Mouse (Mus musculus) lung, postnatal 36 days (tissue): ENCODE data around the gene Zfpm1.

Source experiments
- DNase-seq: peaks from one replicate; pipeline ENCODE4 v3.0.0; 2022; ENCODE audit warnings: mixed read lengths

Gene Zfpm1

DNA sequence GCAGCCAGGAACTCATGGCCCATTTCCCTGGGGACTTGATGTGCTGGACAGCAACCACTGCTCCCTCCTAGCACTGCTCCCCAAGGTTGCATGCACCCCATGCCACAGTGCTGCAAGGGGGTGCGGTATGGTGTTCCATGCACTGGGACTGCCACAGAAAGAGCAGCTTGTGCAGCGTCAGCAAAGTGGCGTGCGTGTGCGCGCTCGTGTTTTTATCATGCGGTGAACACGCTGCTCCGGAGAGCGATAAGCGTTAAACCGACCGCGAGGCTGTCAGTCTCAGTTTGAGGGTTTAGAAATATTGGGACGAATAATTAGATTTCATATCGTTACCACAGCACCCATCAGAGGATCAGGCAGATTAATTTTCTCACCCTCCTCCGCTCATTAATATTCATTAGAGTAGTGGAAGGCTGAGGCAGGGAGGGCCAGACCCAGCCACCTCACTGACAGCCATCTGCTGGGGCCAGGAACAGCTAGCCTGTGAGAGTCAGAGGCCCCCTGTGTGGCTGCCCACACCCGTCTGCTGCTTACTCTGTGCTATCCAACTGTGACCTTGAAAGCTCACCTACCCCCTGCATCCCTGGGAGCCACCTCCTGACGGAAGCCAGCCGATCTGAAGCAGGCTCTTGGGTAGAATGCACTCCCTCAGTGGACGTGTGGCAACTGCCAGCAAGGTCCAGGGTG, 47.8 kb downstream of the Zfpm1 start:
- no peak for DNase-seq

DNA sequence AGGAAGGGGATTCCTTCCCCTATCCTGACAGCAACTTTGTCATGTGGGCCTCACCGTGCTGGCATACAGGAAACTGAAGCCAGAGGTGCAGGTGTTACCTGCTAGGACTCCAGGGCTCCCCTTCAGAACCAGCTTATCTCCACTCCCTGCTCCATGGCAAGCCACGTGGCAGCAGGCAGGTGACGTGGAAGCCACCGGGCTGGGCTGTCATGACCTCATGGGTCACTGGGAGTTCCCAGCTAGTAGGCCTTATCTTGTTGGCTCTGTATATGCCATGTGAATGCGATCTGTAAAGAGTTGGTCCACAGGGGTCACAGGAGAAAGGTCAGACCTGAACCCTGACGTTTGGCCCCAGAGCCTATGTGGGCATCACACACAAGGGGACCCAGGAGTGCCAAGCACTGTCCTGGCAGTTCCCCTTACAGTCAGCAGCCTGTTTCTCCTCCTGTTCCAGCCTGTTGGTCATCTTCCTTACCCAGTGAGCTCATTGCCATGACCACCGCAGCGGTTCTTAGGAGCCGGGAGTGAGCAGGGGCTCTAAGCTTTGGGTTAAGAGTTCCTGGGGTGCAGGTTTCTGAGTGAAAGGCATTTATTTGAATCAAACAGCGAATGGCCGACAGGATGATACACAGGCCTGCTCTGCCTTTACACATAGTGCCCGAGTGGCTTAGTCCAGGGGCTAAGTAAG, 48.6 kb downstream of the Zfpm1 start:
- no peak for DNase-seq

DNA sequence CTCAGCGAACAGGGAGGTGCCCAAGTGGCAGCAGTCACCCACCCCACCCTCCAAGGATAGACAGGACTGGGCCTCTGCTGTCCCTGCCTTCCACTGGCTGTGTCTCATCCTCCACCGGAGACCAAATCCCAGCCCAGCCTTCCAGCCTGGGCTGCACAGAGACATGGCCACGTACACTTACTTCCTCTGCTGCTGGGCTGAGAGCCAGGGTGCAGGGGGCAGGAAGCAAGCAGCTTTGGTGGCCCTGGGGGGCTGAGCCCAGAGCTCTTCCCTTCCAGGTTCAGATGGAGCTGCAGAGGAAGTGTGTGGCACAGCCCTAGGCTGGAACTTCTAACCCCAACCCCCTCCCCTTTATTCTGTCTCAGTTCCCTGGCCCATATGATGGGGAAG, 49.2 kb downstream of the Zfpm1 start:
- peak; percentile 73 for DNase-seq

DNA sequence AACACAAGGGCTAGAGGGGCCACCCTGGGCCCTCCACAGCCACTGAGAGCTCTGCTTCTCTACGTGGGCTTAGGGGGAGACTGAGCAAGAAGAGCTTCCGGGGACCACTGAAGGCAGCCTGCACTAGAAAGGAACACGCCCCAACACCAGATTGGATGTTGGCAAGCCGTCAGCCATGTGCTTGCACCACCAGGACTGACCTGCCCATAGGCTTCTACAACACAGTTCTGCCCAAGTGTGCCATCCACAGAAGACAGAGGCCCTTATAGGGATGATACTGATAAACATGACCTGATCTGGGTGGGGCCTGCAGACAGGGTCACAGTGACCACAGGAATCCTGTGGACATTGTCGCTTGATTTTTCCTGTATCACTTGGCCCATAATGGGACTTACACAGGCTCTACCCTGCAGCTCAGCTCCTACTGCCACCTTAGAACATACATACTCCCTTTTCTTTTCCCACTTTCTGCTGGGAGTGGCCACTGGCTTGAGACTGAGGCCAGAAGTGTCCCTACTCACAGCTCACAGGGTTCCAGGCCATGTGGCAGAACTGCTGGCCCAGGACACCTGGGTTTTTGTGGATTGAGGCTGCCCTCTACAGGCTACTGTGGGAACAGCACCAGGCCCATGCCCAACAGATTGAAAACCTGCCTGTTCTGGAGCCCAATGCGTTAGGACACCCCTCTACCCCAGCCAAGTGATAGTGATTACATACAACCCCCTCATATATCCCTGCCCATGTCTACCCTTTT, 51.0 kb downstream of the Zfpm1 start:
- peak; percentile 91 for DNase-seq

DNA sequence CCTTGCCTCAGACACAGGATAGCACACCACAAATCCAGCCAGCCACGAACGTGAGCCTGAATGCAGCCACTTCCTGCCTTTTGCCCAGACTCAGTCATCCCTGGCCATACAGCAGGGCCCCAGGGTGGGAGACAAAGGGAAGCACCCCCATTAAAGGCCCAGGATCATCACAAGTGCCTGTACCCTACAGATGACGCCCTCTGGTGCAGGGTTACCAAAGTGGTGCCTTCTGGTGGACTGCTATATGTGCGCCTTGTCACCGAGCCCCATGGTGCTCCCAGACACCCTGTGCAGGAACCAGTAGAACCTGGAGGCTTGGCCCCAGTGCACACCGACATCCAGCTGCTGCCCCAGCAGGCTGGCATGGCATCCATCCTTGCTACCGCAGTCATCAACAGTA, 51.6 kb downstream of the Zfpm1 start:
- DNase-seq, result no peak

DNA sequence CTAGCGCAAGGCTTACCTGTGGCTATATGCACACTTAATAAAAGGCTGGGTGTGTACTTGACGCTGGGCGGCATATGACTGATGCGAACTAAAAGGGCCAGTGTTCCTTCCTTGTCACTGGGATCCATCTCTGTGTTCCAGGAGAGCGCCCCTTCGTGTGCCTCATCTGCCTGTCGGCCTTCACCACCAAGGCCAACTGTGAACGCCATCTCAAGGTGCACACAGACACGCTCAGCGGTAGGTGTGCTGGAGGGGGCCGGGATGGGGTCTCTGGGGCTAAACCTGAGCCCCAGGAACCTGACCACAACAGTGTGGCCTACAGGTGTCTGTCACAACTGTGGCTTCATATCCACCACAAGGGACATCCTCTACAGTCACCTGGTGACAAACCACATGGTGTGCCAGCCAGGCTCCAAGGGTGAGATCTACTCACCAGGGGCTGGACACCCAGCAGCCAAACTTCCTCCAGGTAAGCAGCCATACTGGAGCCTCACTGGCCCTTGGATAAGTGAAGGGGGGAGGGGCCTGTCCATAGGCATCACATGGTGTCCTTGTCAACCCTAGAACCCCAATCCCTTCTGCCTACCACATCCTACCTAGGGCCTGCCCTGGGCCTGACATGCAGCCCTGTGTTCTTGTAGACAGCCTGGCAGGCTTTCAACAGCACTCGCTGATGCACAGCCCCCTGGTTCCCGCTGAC, 53.0 kb downstream of the Zfpm1 start:
- DNase-seq, result no peak

DNA sequence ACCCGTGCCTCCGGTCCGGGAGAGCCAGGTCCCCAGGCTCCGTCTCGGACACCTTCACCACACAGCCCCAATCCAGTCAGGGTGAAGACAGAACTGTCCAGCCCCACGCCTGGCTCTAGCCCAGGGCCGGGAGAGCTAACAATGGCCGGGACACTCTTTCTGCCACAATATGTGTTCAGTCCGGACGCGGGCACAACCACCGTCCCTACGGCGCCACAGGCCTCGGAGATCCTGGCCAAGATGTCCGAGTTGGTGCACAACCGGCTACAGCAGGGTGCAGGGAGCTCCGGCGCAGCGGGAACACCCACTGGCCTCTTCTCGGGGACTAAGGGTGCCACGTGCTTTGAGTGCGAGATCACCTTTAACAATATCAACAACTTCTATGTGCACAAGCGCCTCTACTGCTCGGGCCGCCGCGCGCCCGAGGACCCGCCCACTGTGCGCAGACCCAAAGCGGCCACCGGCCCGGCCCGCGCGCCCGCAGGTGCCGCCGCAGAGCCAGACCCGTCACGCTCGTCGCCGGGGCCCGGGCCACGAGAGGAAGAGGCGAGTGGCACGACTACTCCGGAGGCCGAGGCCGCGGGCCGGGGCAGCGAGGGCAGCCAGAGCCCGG, 53.8 kb downstream of the Zfpm1 start:
- peak; percentile 59 for DNase-seq

DNA sequence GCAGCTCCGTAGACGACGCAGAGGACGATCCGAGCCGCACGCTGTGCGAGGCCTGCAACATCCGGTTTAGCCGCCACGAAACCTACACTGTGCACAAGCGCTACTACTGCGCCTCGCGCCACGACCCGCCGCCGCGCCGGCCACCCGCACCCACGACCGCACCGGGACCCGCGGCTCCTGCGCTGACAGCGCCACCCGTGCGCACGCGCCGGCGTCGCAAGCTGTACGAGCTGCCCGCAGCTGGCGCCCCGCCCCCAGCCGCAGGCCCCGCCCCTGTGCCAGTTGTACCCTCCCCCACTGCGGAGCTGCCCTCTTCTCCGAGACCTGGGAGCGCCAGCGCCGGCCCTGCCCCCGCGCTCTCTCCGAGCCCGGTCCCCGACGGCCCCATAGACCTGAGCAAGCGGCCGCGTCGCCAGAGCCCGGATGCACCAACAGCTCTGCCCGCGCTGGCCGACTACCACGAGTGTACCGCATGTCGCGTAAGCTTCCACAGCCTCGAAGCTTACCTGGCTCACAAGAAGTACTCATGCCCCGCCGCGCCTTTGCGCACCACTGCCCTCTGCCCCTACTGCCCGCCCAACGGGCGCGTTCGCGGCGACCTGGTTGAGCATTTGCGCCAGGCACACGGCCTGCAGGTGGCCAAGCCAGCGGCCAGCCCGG, 54.4 kb downstream of the Zfpm1 start:
- DNase-seq, result peak; percentile 38

DNA sequence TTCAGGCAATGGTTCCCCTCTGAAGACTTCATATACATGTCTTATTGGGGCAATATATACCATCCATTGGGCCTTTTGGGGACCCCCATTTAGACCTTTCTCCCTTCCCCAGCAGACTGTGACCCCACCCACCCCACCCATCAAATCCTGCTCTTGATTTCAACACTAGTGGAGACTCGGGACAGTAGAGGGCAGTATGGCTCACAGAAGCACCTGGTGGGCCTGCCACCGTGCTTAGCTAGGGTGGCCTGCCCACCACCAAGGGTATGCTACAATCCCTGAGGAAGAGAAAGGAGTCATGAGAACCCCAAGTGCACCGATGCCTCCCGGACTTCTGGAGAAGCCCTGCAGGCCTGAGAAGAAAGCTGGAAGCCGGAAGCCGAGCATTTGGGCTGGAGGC, 56.9 kb downstream of the Zfpm1 start:
- DNase-seq, result no peak

DNA sequence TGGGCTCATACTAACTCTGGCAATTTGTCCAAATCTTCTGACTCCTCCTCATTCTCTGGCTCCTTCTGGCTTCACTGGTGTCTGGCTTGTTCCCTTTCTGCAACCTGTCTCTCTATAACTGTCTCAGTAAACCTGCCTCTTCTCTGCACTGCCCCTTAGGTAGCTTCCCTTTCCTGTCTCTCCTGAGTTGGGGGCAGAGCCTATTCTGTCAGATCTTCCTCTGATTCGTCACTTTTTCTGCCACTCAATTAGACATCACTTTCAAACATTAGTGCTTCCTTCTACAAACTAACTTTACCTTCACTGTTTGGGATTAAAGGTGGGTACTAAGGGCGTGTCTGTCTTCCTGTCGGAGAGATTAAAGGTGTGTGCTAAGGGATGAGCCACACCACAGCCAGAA, 58.8 kb downstream of the Zfpm1 start:
- DNase-seq, result no peak

DNA sequence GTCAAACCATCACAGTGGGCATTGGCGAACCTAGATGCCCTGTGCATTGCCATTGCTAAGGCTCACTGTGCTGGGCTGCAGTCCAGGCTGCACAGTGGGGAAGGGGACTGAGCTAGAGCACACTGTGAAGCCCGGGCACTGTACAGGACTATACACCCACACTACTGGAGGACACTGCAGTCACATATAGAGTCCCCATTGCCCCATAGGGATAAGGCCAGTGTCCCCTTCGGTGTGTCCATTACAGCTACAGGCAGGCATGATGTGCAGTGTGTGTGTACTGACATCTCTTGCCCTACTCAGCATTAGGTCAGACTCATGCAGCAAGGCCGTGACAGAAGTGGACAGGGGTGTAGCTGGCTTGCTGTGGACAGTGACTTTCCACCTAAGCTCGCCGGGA, 59.8 kb downstream of the Zfpm1 start:
- no peak for DNase-seq

DNA sequence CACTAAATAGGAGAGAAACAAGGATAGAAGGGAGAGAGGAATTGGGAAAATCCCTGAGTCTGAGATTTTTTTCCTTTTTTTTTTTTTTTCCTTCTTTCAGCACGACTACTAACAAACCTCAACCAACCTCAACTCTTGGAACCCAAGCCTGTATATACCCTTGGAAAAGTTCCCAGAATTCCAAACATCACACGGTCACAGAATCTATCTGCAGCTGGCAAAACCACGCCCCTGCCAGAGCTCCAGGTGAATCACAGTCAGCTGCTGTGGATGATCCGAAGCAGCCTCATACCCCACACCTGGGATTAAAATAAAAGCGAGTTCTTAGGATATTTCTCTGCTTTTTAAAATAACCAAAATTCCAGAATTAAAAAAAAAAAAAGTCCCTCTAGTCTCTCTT, 60.4 kb downstream of the Zfpm1 start:
- no peak for DNase-seq

DNA sequence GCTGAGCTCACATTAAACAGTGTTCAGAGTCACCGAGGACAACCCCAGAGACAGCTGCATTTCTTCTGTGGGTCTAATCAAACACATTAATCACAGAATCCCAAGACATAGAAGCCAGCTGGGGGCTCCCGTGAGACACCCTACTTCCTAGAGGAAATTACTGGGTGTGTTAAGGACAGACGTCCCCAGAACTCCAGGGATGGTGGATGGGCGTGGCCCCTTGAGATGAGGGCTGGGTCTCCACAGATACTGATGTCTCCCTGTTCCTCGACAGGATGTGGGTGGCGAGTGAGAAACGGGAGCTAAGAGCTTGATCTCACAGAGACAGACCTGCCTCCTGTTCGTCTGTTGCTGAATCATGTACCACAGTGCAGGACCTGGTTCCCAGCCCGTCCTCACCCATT, 60.9 kb downstream of the Zfpm1 start:
- peak; percentile 56 for DNase-seq

DNA sequence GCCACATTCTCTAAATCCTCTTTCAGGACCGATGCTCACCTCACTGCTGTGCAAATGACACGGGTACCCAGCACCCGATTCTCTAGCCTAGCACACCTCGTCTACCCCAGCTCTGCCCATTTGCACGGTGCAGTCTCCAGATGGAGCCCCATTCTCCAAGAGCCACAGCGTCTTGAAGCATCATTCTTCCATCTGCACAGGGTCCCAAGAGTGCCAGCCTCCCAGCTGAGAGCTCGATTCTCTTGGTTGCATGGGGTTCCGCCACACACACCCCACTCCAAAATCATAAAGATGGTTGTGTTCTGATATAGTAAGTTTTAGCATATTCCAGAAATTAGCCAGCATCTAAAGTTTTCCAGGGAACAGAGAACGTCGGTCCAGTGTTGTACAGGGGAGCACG, 61.4 kb downstream of the Zfpm1 start:
- no peak for DNase-seq

DNA sequence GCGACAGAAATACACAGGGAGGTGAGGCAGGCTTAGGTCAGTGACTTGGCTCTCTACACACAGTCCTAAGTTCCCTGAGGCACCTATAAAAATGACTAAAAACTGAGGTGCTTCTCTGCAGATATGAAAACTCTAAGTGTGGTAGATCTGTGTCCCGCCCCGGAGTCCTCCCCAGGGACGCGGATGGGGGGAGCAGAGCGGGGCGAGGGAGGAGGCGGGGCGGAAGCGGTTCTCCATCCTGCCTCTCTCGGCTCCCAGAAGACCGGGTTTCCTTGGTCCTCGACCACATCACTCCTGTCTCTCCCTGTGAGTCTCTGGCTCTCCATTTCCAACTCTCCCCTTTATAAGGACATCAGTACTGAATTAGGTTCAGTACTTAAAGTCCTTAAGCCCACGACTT, 61.8 kb downstream of the Zfpm1 start:
- DNase-seq, result peak; percentile 29

DNA sequence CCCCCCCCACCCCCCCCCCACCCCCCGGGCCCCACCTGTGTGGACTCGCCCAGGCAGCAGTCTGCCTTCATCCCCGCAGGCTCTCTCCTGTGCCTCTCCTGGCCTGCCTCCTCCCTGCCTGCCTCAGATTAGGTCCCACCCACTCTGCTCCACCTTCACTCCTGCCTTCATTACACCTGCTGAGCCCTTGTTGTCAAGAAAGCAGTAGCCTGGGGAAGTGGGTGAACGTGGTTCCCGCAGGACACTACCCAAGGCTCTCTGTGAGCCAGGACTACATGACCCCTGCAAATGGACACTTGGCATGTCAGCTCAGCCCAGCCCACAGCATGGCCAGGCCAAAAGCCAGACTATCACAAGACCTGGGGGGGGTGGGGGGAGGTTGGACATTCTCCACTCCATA, 62.3 kb downstream of the Zfpm1 start:
- DNase-seq, result no peak

DNA sequence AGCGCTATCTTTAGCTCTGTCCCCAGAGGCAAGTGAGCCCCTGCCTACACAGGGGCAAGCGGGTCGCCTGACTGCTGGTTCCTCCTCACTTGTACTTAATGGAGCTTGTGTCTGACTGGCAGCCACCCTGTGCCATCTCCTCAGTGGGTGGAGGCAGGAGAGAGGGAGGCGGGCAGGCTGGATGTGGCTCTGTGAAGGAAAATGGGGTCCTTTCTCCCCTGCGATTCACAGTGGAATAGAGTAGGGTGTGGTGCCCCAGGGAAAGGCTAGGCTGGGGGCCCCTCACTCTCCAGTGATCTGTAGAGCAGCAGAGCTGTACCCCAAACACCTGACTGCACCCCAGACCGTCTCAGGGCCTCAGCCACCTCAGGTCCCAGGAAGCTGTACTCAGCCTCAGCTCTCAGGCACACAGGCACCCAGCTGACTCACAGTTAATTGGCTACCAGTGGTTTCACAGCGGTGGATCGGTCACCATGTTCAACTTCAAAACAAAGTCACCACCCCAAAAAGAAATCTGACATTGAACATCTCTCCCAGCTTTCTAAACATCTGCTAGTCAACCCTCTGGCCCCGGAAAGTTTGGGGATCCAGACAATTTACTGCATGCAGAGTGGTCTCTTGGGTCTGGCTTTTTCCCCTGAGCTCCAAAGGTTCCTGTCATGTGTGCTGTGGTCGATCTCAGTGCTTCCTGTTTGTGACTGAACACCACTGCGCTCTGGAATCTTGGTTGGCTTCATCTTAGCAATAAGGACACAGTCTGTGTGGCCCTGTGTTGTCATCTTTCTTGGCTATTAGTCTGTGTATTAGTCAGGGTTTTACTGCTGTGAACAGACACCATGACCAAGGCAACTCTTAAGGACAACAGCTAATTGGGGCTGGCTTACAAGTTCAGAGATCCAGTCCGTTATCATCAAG, 63.5 kb downstream of the Zfpm1 start:
- DNase-seq, result no peak

DNA sequence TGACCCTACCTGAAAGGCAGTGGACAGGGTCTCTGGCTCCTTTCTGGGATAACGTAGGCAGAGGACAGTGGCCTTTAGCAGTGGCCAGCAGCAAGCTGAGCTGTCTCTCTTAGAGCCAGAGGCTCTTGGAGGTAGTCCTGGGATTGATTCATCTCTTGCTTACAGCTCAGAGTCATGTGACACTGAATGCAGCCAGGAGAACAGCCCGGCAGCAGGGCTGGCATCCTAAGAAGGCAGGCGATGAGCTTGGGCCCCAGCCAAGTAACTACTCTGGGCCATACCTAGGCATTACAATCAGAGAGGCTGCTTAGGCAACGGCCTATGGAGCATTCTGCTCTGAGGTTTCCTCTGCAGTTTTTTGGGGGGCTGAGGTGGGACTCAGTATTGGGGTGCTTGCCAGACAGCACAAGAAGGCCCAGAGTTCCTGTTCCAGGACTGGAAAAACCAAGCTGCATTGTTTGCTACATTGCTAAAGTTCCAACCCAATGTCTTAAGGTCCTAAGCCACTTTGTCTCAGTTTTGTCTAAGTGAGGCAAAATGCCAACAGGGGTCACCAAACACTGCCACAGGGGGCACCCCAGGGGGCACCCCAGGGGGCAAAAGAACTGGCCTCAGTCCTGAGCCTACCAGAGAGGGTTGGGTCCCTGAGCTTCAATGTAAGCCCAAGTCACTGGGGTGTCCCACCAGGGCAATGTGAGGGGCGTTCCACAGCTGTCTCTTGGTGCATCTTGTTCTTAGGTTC, 66.0 kb downstream of the Zfpm1 start:
- DNase-seq, result no peak

DNA sequence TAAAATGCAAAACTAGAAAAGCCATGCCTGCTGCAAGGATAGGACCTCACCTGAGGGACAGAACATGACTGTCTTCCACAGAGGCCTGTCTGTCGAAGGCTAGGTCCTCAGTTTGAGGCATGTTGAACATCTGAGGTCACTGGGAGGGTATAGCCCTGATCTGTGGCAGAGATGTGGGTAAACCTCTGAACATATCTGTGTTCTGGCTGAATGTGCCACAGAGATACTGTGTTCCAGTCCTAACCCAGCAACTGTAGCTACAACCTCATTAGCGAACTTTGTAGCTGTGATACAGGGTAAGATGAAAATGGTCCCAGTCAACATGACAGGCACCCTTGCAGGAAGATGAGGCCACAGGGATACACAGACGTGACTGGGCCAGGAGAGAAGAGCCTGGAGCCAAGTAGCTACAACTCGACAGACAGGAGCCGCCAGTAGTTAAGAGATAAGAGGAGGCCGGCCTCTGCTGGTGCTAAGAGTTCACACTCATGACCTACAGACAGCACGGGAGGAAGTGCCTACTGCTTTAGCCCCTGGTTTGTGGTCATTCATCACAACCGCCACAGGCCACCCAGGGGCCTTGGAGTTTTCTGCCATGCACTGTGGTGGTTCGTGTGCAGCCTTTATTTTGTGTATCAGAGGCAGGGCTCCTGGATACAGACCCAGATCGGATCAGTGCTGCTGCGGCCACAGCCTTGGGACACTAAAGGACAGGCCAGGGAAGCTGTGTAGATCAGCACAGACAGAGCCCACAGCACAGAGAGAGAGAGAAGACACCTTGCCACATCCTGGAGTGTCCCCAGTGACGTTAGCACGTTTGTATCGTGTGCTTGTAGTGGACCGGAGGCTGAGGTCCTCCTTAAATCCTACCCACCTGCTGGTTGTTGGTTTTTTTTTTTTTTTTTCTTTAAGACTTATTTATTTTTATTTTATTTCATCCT, 67.7 kb downstream of the Zfpm1 start:
- no peak for DNase-seq
